Mouse (Mus musculus) A20 (cell line): ENCODE data around the gene Map4k2.

ENCODE experiments used
- DNase-seq: peaks from one replicate; pipeline ENCODE4 v3.0.0-alpha.2; 2011; ENCODE audit warnings: low read depth, low spot score

Map4k2 gene

GRCm38 (mm10) chr19:6400096-6401086 lies 59.5 kb downstream of the Map4k2 start:
- peak; percentile 72 for DNase-seq

DNA sequence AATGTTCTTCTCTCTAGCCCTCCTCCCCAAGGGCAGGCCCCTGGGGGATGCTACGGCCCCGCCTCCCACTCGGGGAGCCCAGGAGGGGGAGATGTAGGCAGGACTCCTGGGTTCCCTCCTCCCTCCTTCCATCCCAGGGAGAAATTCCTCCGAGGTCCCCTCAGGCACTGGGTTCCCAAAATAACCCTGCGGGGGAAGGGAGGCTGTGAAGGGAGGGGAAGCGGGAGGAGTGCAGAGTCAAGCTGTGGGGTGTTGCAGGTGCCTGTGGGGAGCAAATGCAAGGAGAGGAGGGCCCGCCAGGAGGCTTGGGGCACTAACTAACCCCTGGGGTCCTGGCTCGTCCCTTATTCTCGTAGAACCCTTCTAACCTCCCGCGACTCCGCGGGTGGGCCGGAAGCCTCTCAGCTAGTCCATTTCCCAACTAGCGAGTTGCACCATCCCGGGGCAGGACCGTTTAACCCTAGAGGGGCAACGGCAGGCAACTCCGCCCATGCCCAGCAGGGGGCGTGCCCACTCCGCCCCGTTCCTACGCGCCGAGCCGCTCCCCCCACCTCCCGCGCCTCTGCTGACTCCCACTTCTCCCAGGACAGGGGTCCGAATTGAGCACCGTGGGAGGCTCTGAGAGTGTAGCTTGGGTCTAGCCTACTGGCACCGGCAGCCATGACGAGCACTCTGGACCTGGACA lies 60.3 kb downstream of the Map4k2 start:
- DNase-seq = peak; percentile 86

- no peak for DNase-seq
Measured at GRCm38 (mm10) chr19:6401951-6402350, 61.0 kb downstream of the Map4k2 start.

DNA sequence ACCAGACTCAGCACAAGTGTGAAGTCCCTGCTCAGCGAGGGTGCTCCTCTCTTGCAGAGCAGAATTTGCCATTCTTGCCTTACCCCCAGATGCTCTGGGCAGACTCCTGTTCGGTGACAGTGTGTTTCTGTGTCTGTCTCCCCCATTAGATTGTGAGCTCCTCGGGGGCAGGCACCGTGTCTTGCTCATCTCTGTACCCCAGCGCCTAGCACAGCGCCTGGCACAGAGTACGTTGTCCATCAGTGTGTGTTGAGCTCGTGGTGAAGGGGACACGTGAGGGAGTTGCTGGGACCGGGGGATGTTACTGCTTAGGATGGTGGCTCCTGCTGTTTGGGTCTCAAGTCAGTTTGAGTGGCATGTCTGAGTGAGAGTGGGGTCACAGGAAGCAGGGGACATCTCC lies 62.9 kb downstream of the Map4k2 start:
- no peak for DNase-seq
